Mouse (Mus musculus) CH12.LX (cell line): ENCODE measurements around the gene Sipa1. TPM values are rescaled to one million over a fixed set of nuclear protein-coding genes. Genes with fewer than 3 reads are reported as not detected.
A peak's percentile ranks its signal among the peaks of the same experiment; 100 is the strongest.

Experiments used
- DNase-seq: peaks from one replicate; pipeline ENCODE4 v3.0.0-alpha.2; 2013; ENCODE audit errors: extremely low read depth
- H3K27ac ChIP-seq: 2 replicates; pipeline ENCODE4 v1.5.1; 2012; ENCODE audit warnings: low read depth, mild to moderate bottlenecking, control low read depth, moderate library complexity; ENCODE audit not compliant: insufficient read depth
- H3K27me3 ChIP-seq: replicated peaks from 2 replicates; pipeline ENCODE3; 2012; ENCODE audit warnings: inconsistent platforms
- H3K36me3 ChIP-seq, 2 experiments: replicated peaks in 1 of 2; 2 replicates each; pipeline versions ENCODE3 to v1.6.1; 2012; ENCODE audit warnings: inconsistent platforms in 1 of 2, low read length in 1 of 2, mild to moderate bottlenecking in 1 of 2, mixed read lengths in 1 of 2, moderate library complexity in 1 of 2; ENCODE audit not compliant: control insufficient read depth in 1 of 2, insufficient read depth in 1 of 2
- H3K4me1 ChIP-seq, 2 experiments: 2 replicates each; pipeline ENCODE4 v1.6.1; 2012; ENCODE audit warnings: inconsistent platforms in 1 of 2, moderate library complexity in 1 of 2; ENCODE audit not compliant: insufficient read depth in 2 of 2, control insufficient read depth in 1 of 2
- H3K4me2 ChIP-seq: 2 replicates; pipeline ENCODE4 v1.6.1; 2012; ENCODE audit warnings: low read depth, mild to moderate bottlenecking, control low read depth; ENCODE audit not compliant: poor library complexity, insufficient read depth, severe bottlenecking
- H3K4me3 ChIP-seq, 3 experiments: fragments of 150-350 bp in 1 of 3; sonication (generic) in 1 of 3; replicated peaks in 1 of 3; 2 replicates each; pipeline versions ENCODE3 to v1.5.1; 2011 to 2012; ENCODE audit warnings: low read depth in 2 of 3, low read length in 2 of 3, mild to moderate bottlenecking in 2 of 3, moderate library complexity in 2 of 3, control low read depth in 1 of 3, improper control_type of control experiment in 1 of 3, inconsistent platforms in 1 of 3, mixed read lengths in 1 of 3; ENCODE audit not compliant: poor library complexity in 1 of 3
- H3K79me2 ChIP-seq: replicated peaks from 2 replicates; pipeline ENCODE4 v1.6.1; 2012; ENCODE audit warnings: mild to moderate bottlenecking, moderate library complexity; ENCODE audit not compliant: control insufficient read depth, poor library complexity, insufficient read depth, severe bottlenecking; ENCODE audit errors: extremely low read depth
- H3K9ac ChIP-seq: 2 replicates; pipeline ENCODE4 v1.6.1; 2012; ENCODE audit warnings: low read depth, mild to moderate bottlenecking, control low read depth, moderate library complexity; ENCODE audit not compliant: insufficient read depth
- H3K9me3 ChIP-seq: replicated peaks from 2 replicates; pipeline ENCODE3; 2012; ENCODE audit warnings: low read length, inconsistent platforms, mixed read lengths
- E2F4 ChIP-seq: IDR thresholded peaks from 2 replicates; pipeline ENCODE4 v1.6.1; 2011; ENCODE audit warnings: low read depth, low read length, improper control_type of control experiment; ENCODE audit not compliant: insufficient replicate concordance
- ELF1 ChIP-seq: IDR thresholded peaks from 2 replicates; pipeline ENCODE4 v1.6.1; 2014; ENCODE audit warnings: low read depth, mild to moderate bottlenecking, inconsistent platforms, low read length, improper control_type of control experiment
- GABPA ChIP-seq: IDR thresholded peaks from 2 replicates; pipeline ENCODE4 v1.6.1; 2012; ENCODE audit warnings: low read depth, low read length, improper control_type of control experiment, inconsistent platforms; ENCODE audit not compliant: insufficient replicate concordance
- HCFC1 ChIP-seq: IDR thresholded peaks from 2 replicates; pipeline ENCODE4 v1.6.1; 2012; ENCODE audit warnings: low read depth, mild to moderate bottlenecking, inconsistent platforms, low read length, improper control_type of control experiment
- KAT2A ChIP-seq: IDR thresholded peaks from 2 replicates; pipeline ENCODE4 v1.6.1; 2012; ENCODE audit warnings: low read length, improper control_type of control experiment, inconsistent platforms; ENCODE audit not compliant: insufficient replicate concordance
- MAX ChIP-seq: IDR thresholded peaks from 2 replicates; pipeline ENCODE4 v1.6.1; 2011; ENCODE audit warnings: low read length, improper control_type of control experiment
- MXI1 ChIP-seq: IDR thresholded peaks from 2 replicates; pipeline ENCODE4 v1.6.1; 2011; ENCODE audit warnings: mild to moderate bottlenecking, low read depth, low read length, improper control_type of control experiment
- MYC ChIP-seq: IDR thresholded peaks from 2 replicates; pipeline ENCODE4 v1.6.1; 2011; ENCODE audit warnings: low read depth, mild to moderate bottlenecking, improper control_type of control experiment, low read length
- NELFE ChIP-seq: IDR thresholded peaks from 2 replicates; pipeline ENCODE4 v1.6.1; 2011; ENCODE audit warnings: low read depth, low read length, improper control_type of control experiment
- NRF1 ChIP-seq: IDR thresholded peaks from 2 replicates; pipeline ENCODE4 v1.6.1; 2014; ENCODE audit warnings: low read depth, mild to moderate bottlenecking, inconsistent platforms, low read length, improper control_type of control experiment, moderate library complexity
- POLR2A ChIP-seq: IDR thresholded peaks from 2 replicates; pipeline ENCODE4 v1.6.1; 2011; ENCODE audit warnings: low read depth, mild to moderate bottlenecking, improper control_type of control experiment, low read length
- TBP ChIP-seq: conservative IDR thresholded peaks from 2 replicates; pipeline ENCODE4 v1.6.1; 2011; ENCODE audit warnings: low read depth, low read length, improper control_type of control experiment
- TCF12 ChIP-seq: IDR thresholded peaks from 2 replicates; pipeline ENCODE4 v1.6.1; 2014; ENCODE audit warnings: low read depth, mild to moderate bottlenecking, inconsistent platforms, low read length, improper control_type of control experiment
- UBTF ChIP-seq: IDR thresholded peaks from 2 replicates; pipeline ENCODE4 v1.6.1; 2012; ENCODE audit warnings: low read depth, mild to moderate bottlenecking, inconsistent platforms, low read length, improper control_type of control experiment, moderate library complexity
- ZC3H11A ChIP-seq: IDR thresholded peaks from 2 replicates; pipeline ENCODE4 v1.6.1; 2012; ENCODE audit warnings: low read depth, mild to moderate bottlenecking, inconsistent platforms, low read length, improper control_type of control experiment
- dilution Hi-C: fragments of 300-500 bp; cut with MboI; formaldehyde crosslinking; loops from 2 replicates; pipeline ENCODE4 v1.14.3; 2020; ENCODE audit warnings: low sequenced_read_pairs; ENCODE audit not compliant: extremely low pct_unique_long_range_greater_than_20kb, extremely low pct_ligation_motif_present
- in situ Hi-C: fragments of 300-500 bp; cut with MboI; formaldehyde crosslinking; loops from 3 replicates; pipeline ENCODE4 v1.14.3; 2019; ENCODE audit warnings: low sequenced_read_pairs, low pct_ligation_motif_present, low pct_unique_long_range_greater_than_20kb, mixed read lengths
- polyA plus RNA-seq: library from polyadenylated mRNA; unstranded; fragments of >175 nt; gene quantifications from 2 replicates; pipeline ENCODE4 v1.2.1, GENCODE M21; 2012; ENCODE audit warnings: low read depth; ENCODE audit not compliant: insufficient read length
- total RNA-seq, 2 experiments: library from RNA; depleted of rRNA; stranded (reverse); fragments of 300-350 nt in 1 of 2; fragments of >200 nt in 1 of 2; gene quantifications; 2 replicates each; pipeline ENCODE4 v1.2.3; 2012 to 2014

Gene Sipa1
- total and polyA plus RNA-seq, 3 experiments, result 17.6 to 54.6 (median 51.1) TPM

DNA sequence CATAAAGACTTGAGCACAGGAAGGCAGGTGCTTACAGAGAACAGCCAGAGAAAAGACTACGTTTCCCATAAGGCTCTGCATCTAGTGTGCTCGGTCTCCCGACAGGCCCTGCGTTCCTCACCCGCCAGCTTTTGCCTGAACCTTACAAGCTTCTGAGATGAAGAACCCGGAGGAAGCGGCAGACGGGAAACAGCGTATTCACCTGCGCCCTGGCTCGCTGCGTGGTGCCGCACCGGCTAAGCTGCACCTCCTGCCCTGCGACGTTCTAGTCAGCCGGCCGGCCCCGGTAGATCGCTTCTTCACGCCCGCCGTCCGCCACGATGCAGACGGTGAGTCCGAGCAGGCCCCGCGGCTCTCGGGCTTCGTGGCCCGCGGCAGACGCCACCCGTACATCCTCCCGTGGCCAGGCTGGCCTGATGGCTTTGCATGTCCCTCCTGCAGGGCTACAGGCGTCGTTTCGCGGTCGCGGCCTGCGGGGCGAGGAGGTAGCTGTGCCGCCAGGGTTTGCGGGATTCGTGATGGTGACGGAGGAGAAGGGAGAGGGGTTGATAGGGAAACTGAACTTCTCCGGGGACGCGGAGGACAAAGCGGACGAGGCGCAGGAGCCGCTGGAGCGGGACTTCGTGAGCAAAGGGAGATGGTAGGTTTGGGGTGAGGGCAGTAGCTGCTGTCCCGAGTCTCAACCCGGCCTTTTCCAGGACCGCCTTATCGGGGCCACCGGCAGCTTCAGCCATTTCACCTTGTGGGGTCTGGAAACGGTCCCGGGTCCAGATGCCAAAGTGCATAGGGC lies 61.6 kb downstream of the Sipa1 start, which contains the start of gene Rnaseh2c:
TSS of gene Rnaseh2c (plus strand) at position 122 of the 790 bp plus-strand sequence.
- Histone ChIP-seq H3K27ac (peak within 1 kb of the TSS; percentile 76), H3K27me3 (no peaks in the 10 kb centered on the region), H3K36me3 (peaks cover 38 to 40% of the 10 kb centered on the region in 2 experiments), H3K9ac (peak within 1 kb of the TSS; percentile 81), H3K4me1 (peaks cover 10 to 24% of the 10 kb centered on the region in 2 experiments), H3K4me2 (peak within 1 kb of the TSS; percentile 70), H3K9me3 (no peaks in the 10 kb centered on the region), H3K4me3 (peak within 1 kb of the TSS; percentile 74 to 99 (median 86)), H3K79me2 (peaks cover 12% of the 10 kb centered on the region)
- dilution Hi-C loops (no loop called here), in situ Hi-C loops (no loop called here)
- TF ChIP-seq NELFE (peak; percentile 69), TBP (peak; percentile 73), MYC (peak; percentile 86; the same call in 1 of the 2 replicates), UBTF (no peak), KAT2A (peak; percentile 95; the same call in 1 of the 2 replicates), ZC3H11A (no peak), ELF1 (peak; percentile 82), POLR2A (peak; percentile 86), GABPA (peak; percentile 50; the same call in 1 of the 2 replicates), TCF12 (peak; percentile 70), HCFC1 (peak; percentile 98), NRF1 (peak; percentile 45; the same call in 1 of the 2 replicates), MXI1 (no peak), MAX (peak; percentile 49), E2F4 (peak; percentile 68; the same call in 1 of the 2 replicates)
- peak; percentile 86 for DNase-seq

Other genes with a start within 250 kb of the Sipa1 start
Only the 20 nearest of the 27 such genes appear.
- gene Ccdc85b, start 205.8 kb downstream of the Sipa1 start, total RNA-seq (2012; rRNA removed), result 4.2 and 4.8 TPM in 2 replicates
- 2.0 and 2.1 TPM in 2 replicates for gene Ccdc85b, start 205.8 kb downstream of the Sipa1 start, total RNA-seq (2014; rRNA removed)
- 4.1 and 5.0 TPM in 2 replicates for gene Ccdc85b, start 205.8 kb downstream of the Sipa1 start, polyA plus RNA-seq
- 37.5 and 43.0 TPM in 2 replicates for gene Fibp, start 203.1 kb downstream of the Sipa1 start, total RNA-seq (2012; rRNA removed)
- gene Fibp, start 203.1 kb downstream of the Sipa1 start, total RNA-seq (2014; rRNA removed), result 23.9 and 29.1 TPM in 2 replicates
- 52.4 and 74.9 TPM in 2 replicates for gene Fibp, start 203.1 kb downstream of the Sipa1 start, polyA plus RNA-seq
- 0.38 TPM in 2 replicates for gene Ctsw, start 195.2 kb downstream of the Sipa1 start, total RNA-seq (2012; rRNA removed)
- gene Ctsw, start 195.2 kb downstream of the Sipa1 start, total RNA-seq (2014; rRNA removed), result 0.23 TPM in 1 of 2 replicates, not detected in the other
- gene Ctsw, start 195.2 kb downstream of the Sipa1 start, polyA plus RNA-seq, result 0.60 and 1.1 TPM in 2 replicates
- 0.51 and 0.59 TPM in 2 replicates for gene Efemp2, start 189.8 kb downstream of the Sipa1 start, total RNA-seq (2012; rRNA removed)
- gene Efemp2, start 189.8 kb downstream of the Sipa1 start, total RNA-seq (2014; rRNA removed), result not detected in 2 replicates
- 0.50 and 1.5 TPM in 2 replicates for gene Efemp2, start 189.8 kb downstream of the Sipa1 start, polyA plus RNA-seq
- 28.8 and 31.1 TPM in 2 replicates for gene Mus81, start 175.3 kb downstream of the Sipa1 start, total RNA-seq (2012; rRNA removed)
- gene Mus81, start 175.3 kb downstream of the Sipa1 start, total RNA-seq (2014; rRNA removed), result 18.0 and 20.4 TPM in 2 replicates
- 29.3 and 30.2 TPM in 2 replicates for gene Mus81, start 175.3 kb downstream of the Sipa1 start, polyA plus RNA-seq
- 818 and 982 TPM in 2 replicates for gene Cfl1, start 173.3 kb downstream of the Sipa1 start, total RNA-seq (2012; rRNA removed)
- 932 and 999 TPM in 2 replicates for gene Cfl1, start 173.3 kb downstream of the Sipa1 start, total RNA-seq (2014; rRNA removed)
- gene Cfl1, start 173.3 kb downstream of the Sipa1 start, polyA plus RNA-seq, result 1,768 and 1,993 TPM in 2 replicates
- gene 1700020D05Rik, start 159.9 kb downstream of the Sipa1 start, total RNA-seq (2012; rRNA removed), result 0.25 and 0.34 TPM in 2 replicates
- gene 1700020D05Rik, start 159.9 kb downstream of the Sipa1 start, total RNA-seq (2014; rRNA removed), result 0.23 TPM in 1 of 2 replicates, not detected in the other
- 0.33 TPM in 1 of 2 replicates, not detected in the other for gene 1700020D05Rik, start 159.9 kb downstream of the Sipa1 start, polyA plus RNA-seq
- 2.7 and 2.8 TPM in 2 replicates for gene Snx32, start 153.2 kb downstream of the Sipa1 start, total RNA-seq (2012; rRNA removed)
- 0.75 and 0.96 TPM in 2 replicates for gene Snx32, start 153.2 kb downstream of the Sipa1 start, total RNA-seq (2014; rRNA removed)
- gene Snx32, start 153.2 kb downstream of the Sipa1 start, polyA plus RNA-seq, result 1.2 and 2.4 TPM in 2 replicates
- gene Ovol1, start 103.1 kb downstream of the Sipa1 start, total RNA-seq (2012; rRNA removed), result not detected in 2 replicates
- not detected in 2 replicates for gene Ovol1, start 103.1 kb downstream of the Sipa1 start, total RNA-seq (2014; rRNA removed)
- gene Ovol1, start 103.1 kb downstream of the Sipa1 start, polyA plus RNA-seq, result not detected in 2 replicates
- 9.6 and 10.6 TPM in 2 replicates for gene Ap5b1, start 95.7 kb downstream of the Sipa1 start, total RNA-seq (2012; rRNA removed)
- gene Ap5b1, start 95.7 kb downstream of the Sipa1 start, total RNA-seq (2014; rRNA removed), result 3.2 and 3.6 TPM in 2 replicates
- gene Ap5b1, start 95.7 kb downstream of the Sipa1 start, polyA plus RNA-seq, result 6.5 and 8.5 TPM in 2 replicates
- 124 and 164 TPM in 2 replicates for gene Rnaseh2c, start 61.8 kb downstream of the Sipa1 start, total RNA-seq (2012; rRNA removed)
- gene Rnaseh2c, start 61.8 kb downstream of the Sipa1 start, total RNA-seq (2014; rRNA removed), result 51.3 and 54.2 TPM in 2 replicates
- 75.4 and 79.0 TPM in 2 replicates for gene Rnaseh2c, start 61.8 kb downstream of the Sipa1 start, polyA plus RNA-seq
- gene Kat5, start 53.5 kb downstream of the Sipa1 start, total RNA-seq (2012; rRNA removed), result 44.9 and 46.5 TPM in 2 replicates
- gene Kat5, start 53.5 kb downstream of the Sipa1 start, total RNA-seq (2014; rRNA removed), result 75.4 and 106 TPM in 2 replicates
- 50.1 and 62.8 TPM in 2 replicates for gene Kat5, start 53.5 kb downstream of the Sipa1 start, polyA plus RNA-seq
- 21.0 and 22.1 TPM in 2 replicates for gene Rela, start 26.2 kb downstream of the Sipa1 start, total RNA-seq (2012; rRNA removed)
- gene Rela, start 26.2 kb downstream of the Sipa1 start, total RNA-seq (2014; rRNA removed), result 11.1 and 12.1 TPM in 2 replicates
- 43.8 and 51.9 TPM in 2 replicates for gene Rela, start 26.2 kb downstream of the Sipa1 start, polyA plus RNA-seq
- 16.0 and 17.6 TPM in 2 replicates for gene Map3k11, start 25.0 kb upstream of the Sipa1 start, total RNA-seq (2012; rRNA removed)
- gene Map3k11, start 25.0 kb upstream of the Sipa1 start, total RNA-seq (2014; rRNA removed), result 4.8 and 6.0 TPM in 2 replicates
- 13.5 and 14.2 TPM in 2 replicates for gene Map3k11, start 25.0 kb upstream of the Sipa1 start, polyA plus RNA-seq
- 27.2 and 28.6 TPM in 2 replicates for gene Pcnx3, start 25.2 kb upstream of the Sipa1 start, total RNA-seq (2012; rRNA removed)
- gene Pcnx3, start 25.2 kb upstream of the Sipa1 start, total RNA-seq (2014; rRNA removed), result 5.1 and 7.1 TPM in 2 replicates
- gene Pcnx3, start 25.2 kb upstream of the Sipa1 start, polyA plus RNA-seq, result 28.3 and 34.5 TPM in 2 replicates
- not detected in 2 replicates for gene Kcnk7, start 40.7 kb upstream of the Sipa1 start, total RNA-seq (2012; rRNA removed)
- gene Kcnk7, start 40.7 kb upstream of the Sipa1 start, total RNA-seq (2014; rRNA removed), result not detected in 2 replicates
- 0.26 and 0.30 TPM in 2 replicates for gene Kcnk7, start 40.7 kb upstream of the Sipa1 start, polyA plus RNA-seq
- gene Ehbp1l1, start 62.6 kb upstream of the Sipa1 start, total RNA-seq (2012; rRNA removed), result 52.1 and 57.0 TPM in 2 replicates
- 26.9 and 30.4 TPM in 2 replicates for gene Ehbp1l1, start 62.6 kb upstream of the Sipa1 start, total RNA-seq (2014; rRNA removed)
- gene Ehbp1l1, start 62.6 kb upstream of the Sipa1 start, polyA plus RNA-seq, result 62.6 and 71.9 TPM in 2 replicates
- 13.4 and 14.5 TPM in 2 replicates for gene Fam89b, start 65.9 kb upstream of the Sipa1 start, total RNA-seq (2012; rRNA removed)
- gene Fam89b, start 65.9 kb upstream of the Sipa1 start, total RNA-seq (2014; rRNA removed), result 7.5 and 9.2 TPM in 2 replicates
- 4.7 and 7.5 TPM in 2 replicates for gene Fam89b, start 65.9 kb upstream of the Sipa1 start, polyA plus RNA-seq
- 0.17 and 0.51 TPM in 2 replicates for gene Ltbp3, start 77.2 kb upstream of the Sipa1 start, total RNA-seq (2012; rRNA removed)
- gene Ltbp3, start 77.2 kb upstream of the Sipa1 start, total RNA-seq (2014; rRNA removed), result not detected in 2 replicates
- not detected in 2 replicates for gene Ltbp3, start 77.2 kb upstream of the Sipa1 start, polyA plus RNA-seq
- 49.8 and 55.0 TPM in 2 replicates for gene Scyl1, start 107.7 kb upstream of the Sipa1 start, total RNA-seq (2012; rRNA removed)
- 35.1 and 37.6 TPM in 2 replicates for gene Scyl1, start 107.7 kb upstream of the Sipa1 start, total RNA-seq (2014; rRNA removed)
- 49.1 and 56.1 TPM in 2 replicates for gene Scyl1, start 107.7 kb upstream of the Sipa1 start, polyA plus RNA-seq